Mouse (Mus musculus) adrenal gland, adult 18-20 months (tissue): ENCODE results near the gene Hist1h2ak. TPM values are rescaled to one million over a fixed set of nuclear protein-coding genes. Genes with fewer than 3 reads are reported as not detected.

ENCODE experiments used
- microRNA-seq, 2 experiments: library from miRNA; unstranded; fragments of <30 nt; microRNA quantifications; one replicate each; pipeline ENCODE4 v1.2.0; 2021; ENCODE audit warnings: borderline number of aligned reads in 2 of 2
- total RNA-seq, 2 experiments: library from RNA; stranded (reverse); gene quantifications; 1 replicate in 1 of 2; 2 replicates in 1 of 2; pipeline ENCODE4 v1.2.3; 2021

Hist1h2ak gene
- total RNA-seq, 2 experiments from 2014 or later, result 7.9 to 8.1 TPM

Small RNAs within 50 kb of the gene (microRNA-seq; reads per million reads assigned to microRNA genes)
- gene Gm44346 (0 reads per million in 2 experiments), gene Gm44357 (0 reads per million in 2 experiments), gene Gm44367 (0 reads per million in 2 experiments), gene Gm44454 (0 reads per million in 2 experiments)

Other genes with a start within 250 kb of the Hist1h2ak start
- gene Zkscan8, start 222.7 kb downstream of the Hist1h2ak start, total RNA-seq, result 10 to 100 TPM; 13.5 to 15.6 TPM
- gene Olfr1366, start 211.0 kb downstream of the Hist1h2ak start, total RNA-seq, result not detected
- gene Olfr1535, start 193.9 kb downstream of the Hist1h2ak start, total RNA-seq, result not detected
- not detected for gene Olfr1364, start 172.1 kb downstream of the Hist1h2ak start, total RNA-seq
- not detected for gene Olfr1362, start 139.8 kb downstream of the Hist1h2ak start, total RNA-seq
- gene Olfr11, start 111.3 kb downstream of the Hist1h2ak start, total RNA-seq, result not detected
- not detected for gene Olfr1361, start 90.4 kb downstream of the Hist1h2ak start, total RNA-seq
- not detected for gene Olfr1360, start 76.4 kb downstream of the Hist1h2ak start, total RNA-seq
- not detected for gene Olfr1359, start 55.7 kb downstream of the Hist1h2ak start, total RNA-seq
- gene Hist1h2bl, start 37.7 kb downstream of the Hist1h2ak start, total RNA-seq, result 10 to 100 TPM; 21.3 to 23.3 TPM
- gene Hist1h2ai, start 37.4 kb downstream of the Hist1h2ak start, total RNA-seq, result 10 to 100 TPM; 21.4 to 30.6 TPM
- 10 to 100 TPM; 25.1 to 28.5 TPM for gene Hist1h3h, start 36.2 kb downstream of the Hist1h2ak start, total RNA-seq
- gene Hist1h2bm, start 31.8 kb downstream of the Hist1h2ak start, total RNA-seq, result 1 to 10 TPM; 5.2 to 5.8 TPM
- gene Hist1h4j, start 18.8 kb downstream of the Hist1h2ak start, total RNA-seq, result 1 to 10 TPM; 5.4 TPM
- gene Hist1h4k, start 3.3 kb downstream of the Hist1h2ak start, total RNA-seq, result 10 to 100 TPM; 76.7 to 88.9 TPM
- gene Hist1h2bn, start 296 bp upstream of the Hist1h2ak start, total RNA-seq, result 10 to 100 TPM; 11.4 to 15.3 TPM
- 10 to 100 TPM in 1 of 2 experiments, 1 to 10 TPM in 1; 8.8 to 12.2 TPM for gene Hist1h1b, start 26.8 kb upstream of the Hist1h2ak start, total RNA-seq
- gene Hist1h3i, start 29.5 kb upstream of the Hist1h2ak start, total RNA-seq, result 10 to 100 TPM; 21.8 to 29.9 TPM
- 1 to 10 TPM; 2.5 to 4.4 TPM for gene Hist1h2an, start 33.4 kb upstream of the Hist1h2ak start, total RNA-seq
- gene Hist1h2bp, start 33.6 kb upstream of the Hist1h2ak start, total RNA-seq, result 1 to 10 TPM; 5.8 to 8.9 TPM
- 10 to 100 TPM; 45.1 to 68.5 TPM for gene Hist1h2bq, start 56.4 kb upstream of the Hist1h2ak start, total RNA-seq
- 10 to 100 TPM in 1 of 2 experiments, 1 to 10 TPM in 1; 3.6 to 44.2 TPM for gene Hist1h2ao, start 56.6 kb upstream of the Hist1h2ak start, total RNA-seq
- 100 to 1,000 TPM; 185 to 195 TPM for gene Hist1h4m, start 57.9 kb upstream of the Hist1h2ak start, total RNA-seq
- gene Hist1h4n, start 78.4 kb upstream of the Hist1h2ak start, total RNA-seq, result 10 to 100 TPM; 33.0 to 84.6 TPM
- gene Hist1h2ap, start 79.7 kb upstream of the Hist1h2ak start, total RNA-seq, result 10 to 100 TPM in 1 of 2 experiments, 1 to 10 TPM in 1; 8.6 to 29.1 TPM
- gene Hist1h2br, start 79.9 kb upstream of the Hist1h2ak start, total RNA-seq, result 10 to 100 TPM; 43.9 to 68.8 TPM
- 1 to 10 TPM in 1 of 2 experiments, under 1 TPM in 1; 0.80 to 1.5 TPM for gene Zfp184, start 191.3 kb upstream of the Hist1h2ak start, total RNA-seq
- gene Pom121l2, start 227.4 kb upstream of the Hist1h2ak start, total RNA-seq, result not detected